Mouse (Mus musculus) neural tube, embryonic 11.5 days (tissue): Measurements from ENCODE around the gene Gpr108. TPM values are rescaled to one million over a fixed set of nuclear protein-coding genes. Genes with fewer than 3 reads are reported as not detected.
"Not testable (repeated sequence)": the region's sequence is repeated elsewhere in the genome, so short reads cannot be mapped to it uniquely, and the experiment has no call there.

Experiments
- ATAC-seq: fragments of 200-750 bp; cut with Nextera tagmentation; 2 replicates; pipeline ENCODE4 v1.8.0; 2017; ENCODE audit warnings: moderate number of reproducible peaks, mild to moderate bottlenecking, moderate TSS enrichment, moderate library complexity; ENCODE audit not compliant: insufficient read depth, low FRiP score, low TSS enrichment
- DNase-seq: peaks from one replicate; pipeline ENCODE4 v3.0.0-alpha.2; 2015; ENCODE audit warnings: low spot score
- H3K27ac ChIP-seq: fragments of 300-500 bp; sonication (generic); 2 replicates; pipeline ENCODE4 v1.5.1; 2014; ENCODE audit warnings: low read depth, mild to moderate bottlenecking, low read length
- H3K27me3 ChIP-seq: fragments of 300-500 bp; sonication (generic); 2 replicates; pipeline ENCODE4 v1.6.1; 2014; ENCODE audit warnings: mild to moderate bottlenecking, low read length, mixed read lengths; ENCODE audit not compliant: control insufficient read depth, insufficient read depth
- H3K36me3 ChIP-seq: fragments of 300-500 bp; sonication (generic); 2 replicates; pipeline ENCODE4 v1.6.1; 2014; ENCODE audit warnings: mild to moderate bottlenecking, low read length, moderate library complexity, mixed read lengths; ENCODE audit not compliant: control insufficient read depth, insufficient read depth
- H3K4me1 ChIP-seq: fragments of 300-500 bp; sonication (generic); 2 replicates; pipeline ENCODE4 v1.6.1; 2014; ENCODE audit warnings: low read length, mixed read lengths; ENCODE audit not compliant: control insufficient read depth, insufficient read depth
- H3K4me2 ChIP-seq: fragments of 300-500 bp; sonication (generic); 2 replicates; pipeline ENCODE4 v1.6.1; 2014; ENCODE audit warnings: low read depth, mild to moderate bottlenecking, moderate library complexity
- H3K4me3 ChIP-seq: fragments of 300-500 bp; sonication (generic); 2 replicates; pipeline ENCODE4 v1.5.1; 2014; ENCODE audit warnings: low read depth, low read length
- H3K9ac ChIP-seq: fragments of 300-500 bp; sonication (generic); 2 replicates; pipeline ENCODE4 v1.6.1; 2014; ENCODE audit warnings: mild to moderate bottlenecking, low read length
- H3K9me3 ChIP-seq: fragments of 300-500 bp; sonication (generic); 2 replicates; pipeline ENCODE4 v1.6.1; 2016; ENCODE audit warnings: low read length; ENCODE audit not compliant: control insufficient read depth
- WGBS: fragments of 180-500 bp; shearing (Covaris S2); extraction: QIAGEN DNeasy Blood & Tissue Kit; methylation state at CpG from one replicate; pipeline ENCODE4 v1.1.7; 2014; 5-methylcytosine and 5-hydroxymethylcytosine counted together
- polyA plus RNA-seq: library from polyadenylated mRNA; unstranded; fragments of >200 nt; fragmentation: Nextera tagmentation; extraction: Ambion mirVana; gene quantifications from 2 replicates; pipeline ENCODE4 v1.2.1, GENCODE M21; 2014

Gpr108 gene
- polyA plus RNA-seq, 1 experiment from 2014 or later = 29.1 TPM

DNA sequence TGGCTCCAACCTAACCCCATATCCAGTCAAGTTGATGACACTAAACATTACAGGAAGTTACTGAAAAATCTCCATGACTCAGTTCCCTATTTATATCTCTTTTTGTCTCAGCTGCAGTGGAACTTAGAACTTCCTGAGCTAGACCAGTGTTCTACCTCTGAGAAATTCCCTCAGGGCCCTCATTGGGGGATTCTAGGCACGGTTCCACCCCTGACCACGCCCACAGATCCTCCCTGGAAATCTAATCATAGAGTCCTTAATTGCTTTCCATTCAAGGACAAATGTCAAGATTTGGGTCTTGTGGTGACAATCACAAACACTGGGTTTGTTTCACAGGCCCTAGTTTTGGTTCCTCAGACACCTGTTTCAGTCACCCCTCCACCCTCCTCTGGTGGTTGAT lies 36.8 kb upstream of the Gpr108 start:
- H3K27me3 ChIP-seq = no peaks in the 10 kb centered on the region
- H3K9ac ChIP-seq = no peak overlapping the region
- 70% methylated on average over 2 of the region's 2 CpGs for WGBS
- no peak overlapping the region for H3K27ac ChIP-seq
- no peak overlapping the region for H3K4me3 ChIP-seq
- ATAC-seq (no peak), DNase-seq (no peak)
- H3K4me2 ChIP-seq = no peak overlapping the region
- no peaks in the 10 kb centered on the region for H3K4me1 ChIP-seq
- H3K9me3 ChIP-seq = no peaks in the 10 kb centered on the region
- H3K36me3 ChIP-seq = no peaks in the 10 kb centered on the region

DNA sequence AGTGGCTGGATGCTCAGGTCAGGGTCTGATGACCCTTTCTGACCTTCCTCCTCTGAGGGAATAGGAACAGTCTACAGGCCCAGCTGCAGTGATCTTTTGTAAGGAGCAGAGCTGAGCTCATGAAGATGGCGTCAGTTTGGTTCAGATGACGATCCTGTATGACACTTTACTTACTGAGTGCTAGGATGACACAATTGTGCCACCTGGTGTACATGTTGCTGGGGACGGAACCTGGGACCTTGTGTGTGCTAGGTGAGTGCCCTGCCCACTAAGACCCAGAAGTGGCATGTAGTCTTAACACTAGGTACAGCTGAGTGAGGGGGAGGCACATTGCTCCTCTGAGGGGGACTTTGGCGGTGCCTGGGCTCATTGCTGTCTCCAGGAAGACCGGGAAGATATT lies 35.7 kb upstream of the Gpr108 start:
- H3K9me3 ChIP-seq = no peaks in the 10 kb centered on the region
- 77% methylated on average over 5 of the region's 5 CpGs for WGBS
- H3K36me3 ChIP-seq = no peaks in the 10 kb centered on the region
- H3K4me2 ChIP-seq = no peak overlapping the region
- no peak for ATAC-seq
- no peak overlapping the region for H3K4me3 ChIP-seq
- no peak overlapping the region for H3K27ac ChIP-seq
- H3K27me3 ChIP-seq = no peaks in the 10 kb centered on the region; the same call in 1 of the 2 replicates
- no peak overlapping the region for H3K9ac ChIP-seq
- no peak for DNase-seq
- H3K4me1 ChIP-seq = no peaks in the 10 kb centered on the region

DNA sequence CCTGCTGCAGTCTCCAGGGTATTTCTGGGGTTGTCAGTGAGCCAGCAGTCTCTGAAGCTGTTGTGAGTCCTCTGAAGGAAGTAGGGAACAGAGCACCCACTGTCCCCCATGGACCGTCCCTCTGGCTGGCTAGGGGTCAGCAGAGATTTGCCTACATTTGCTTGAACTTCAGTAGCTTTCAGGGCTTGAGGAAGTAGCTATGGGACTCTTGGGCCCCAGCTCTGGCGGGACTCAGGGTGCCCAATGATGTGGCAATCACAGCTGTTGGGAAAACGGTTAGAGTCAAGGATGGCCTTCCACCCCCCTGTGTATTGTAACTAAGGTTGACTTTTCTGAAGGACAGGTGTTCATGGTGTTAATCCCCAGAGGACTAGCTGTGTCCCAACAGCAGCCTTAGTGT lies 32.2 kb upstream of the Gpr108 start:
- no peak overlapping the region for H3K4me2 ChIP-seq
- no peak for DNase-seq
- 81% methylated on average over 3 of the region's 3 CpGs for WGBS
- no peak for ATAC-seq
- H3K27ac ChIP-seq = no peak overlapping the region
- 0 out of 2 replicates have a peak, but pooled peaks cover 5% of the 10 kb centered on the region for H3K4me1 ChIP-seq
- H3K36me3 ChIP-seq = no peaks in the 10 kb centered on the region
- no peak overlapping the region for H3K4me3 ChIP-seq
- H3K27me3 ChIP-seq = peaks cover 9% of the 10 kb centered on the region
- H3K9me3 ChIP-seq = no peaks in the 10 kb centered on the region
- no peak overlapping the region for H3K9ac ChIP-seq

DNA sequence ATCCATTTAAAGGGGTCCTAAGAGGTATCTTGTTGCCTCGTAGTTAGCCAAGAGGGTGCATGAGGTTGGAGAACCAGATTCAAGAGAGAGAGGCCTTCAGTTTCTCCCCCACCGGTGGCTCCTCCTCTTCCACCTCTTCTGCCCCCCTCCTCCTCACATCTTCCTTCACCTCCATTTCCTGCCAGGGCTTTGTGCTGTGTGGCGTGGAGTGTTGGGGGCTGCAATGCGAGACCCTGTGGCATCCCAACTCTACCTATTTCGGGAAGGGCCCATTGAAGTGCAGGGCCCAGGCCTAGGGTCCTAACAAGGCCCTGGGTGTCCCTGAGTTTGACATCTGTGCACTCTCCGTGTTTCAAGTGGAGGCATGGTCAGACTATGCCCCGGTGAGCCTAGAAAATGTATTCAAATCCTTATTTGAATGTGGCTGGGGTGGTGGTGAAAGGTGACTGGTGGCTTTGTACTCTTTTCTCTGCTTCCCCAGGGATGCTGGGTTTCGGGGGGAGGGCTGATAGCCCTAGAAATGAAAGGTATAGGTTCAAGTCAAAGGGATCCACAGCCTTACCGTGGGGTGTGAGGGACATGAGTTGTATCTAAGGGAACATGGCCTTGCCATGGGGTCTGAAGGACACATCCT lies 31.5 kb upstream of the Gpr108 start:
- Histone ChIP-seq H3K4me1 (0 out of 2 replicates have a peak, but pooled peaks cover 5% of the 10 kb centered on the region), H3K27me3 (peaks cover 16% of the 10 kb centered on the region), H3K27ac (no peak overlapping the region), H3K4me3 (no peak overlapping the region), H3K9ac (no peak overlapping the region), H3K36me3 (no peaks in the 10 kb centered on the region), H3K4me2 (no peak overlapping the region), H3K9me3 (no peaks in the 10 kb centered on the region)
- ATAC-seq (no peak), DNase-seq (no peak)
- 65% methylated on average over 9 of the region's 9 CpGs for WGBS

DNA sequence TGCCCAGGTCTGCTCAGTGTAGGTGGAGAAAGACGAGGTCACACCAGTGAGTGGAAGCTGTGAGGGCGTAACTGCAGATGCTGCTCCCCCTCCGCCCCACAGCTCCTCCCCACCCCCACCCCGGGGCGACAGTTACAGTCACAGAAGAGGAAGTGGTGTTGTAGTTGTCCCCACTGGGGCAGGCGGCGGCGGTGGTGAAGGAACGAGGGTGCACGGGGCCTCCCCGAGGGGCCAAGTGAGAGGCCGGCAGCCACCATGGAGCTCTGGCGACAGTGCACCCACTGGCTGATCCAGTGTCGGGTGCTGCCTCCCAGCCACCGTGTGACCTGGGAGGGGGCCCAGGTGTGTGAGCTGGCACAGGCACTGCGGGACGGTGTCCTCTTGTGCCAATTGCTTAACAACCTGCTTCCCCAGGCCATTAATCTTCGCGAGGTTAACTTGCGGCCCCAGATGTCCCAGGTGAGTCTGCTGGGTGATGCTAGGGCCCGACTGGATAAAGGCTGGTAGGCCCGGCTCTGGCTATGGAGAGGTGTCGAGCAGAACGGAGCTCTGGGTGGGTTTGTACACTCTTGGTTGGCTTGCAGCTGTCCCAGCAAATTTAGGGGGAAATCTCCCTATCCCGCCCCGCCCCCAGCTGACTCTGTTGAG lies 30.8 kb upstream of the Gpr108 start, which contains the start of gene Vav1:
TSS of gene Vav1 (plus strand) at position 158 of the 648 bp plus-strand sequence.
- no peak for ATAC-seq
- H3K4me3 ChIP-seq = no peak within 1 kb of the TSS

DNA sequence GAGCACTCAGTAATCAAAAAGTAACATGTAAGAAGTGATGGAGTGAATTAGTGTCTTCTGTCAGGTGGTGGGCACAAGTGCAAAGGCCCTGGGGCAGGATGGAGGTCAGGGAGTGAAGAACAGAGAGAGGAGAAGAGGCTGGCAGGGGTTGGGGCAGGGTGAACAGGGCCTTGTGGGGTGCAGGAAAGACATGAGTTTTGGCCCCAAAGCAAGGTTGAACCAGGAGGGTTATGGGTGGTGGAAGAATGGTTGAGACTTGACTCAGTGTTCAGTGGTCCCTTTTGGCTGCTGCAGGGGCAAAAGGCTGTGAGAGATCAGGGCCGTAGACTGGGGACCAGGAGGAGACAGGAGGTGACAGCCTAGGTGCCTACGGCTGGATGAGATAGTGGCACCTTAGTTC lies 30.3 kb upstream of the Gpr108 start:
- Histone ChIP-seq H3K9ac (no peak overlapping the region), H3K27ac (no peak overlapping the region), H3K4me2 (no peak overlapping the region), H3K27me3 (peaks cover 27% of the 10 kb centered on the region), H3K4me1 (0 out of 2 replicates have a peak, but pooled peaks cover 5% of the 10 kb centered on the region), H3K36me3 (no peaks in the 10 kb centered on the region), H3K9me3 (no peaks in the 10 kb centered on the region), H3K4me3 (no peak overlapping the region)
- DNase-seq = no peak
- ATAC-seq = no peak
- WGBS = 86% methylated on average over 2 of the region's 2 CpGs

More for the DNA sequence above, 30.8 kb upstream of the Gpr108 start, which contains the start of gene Vav1:
- no peak within 1 kb of the TSS for H3K9ac ChIP-seq
- H3K27me3 ChIP-seq = peaks cover 22% of the 10 kb centered on the region
- H3K4me2 ChIP-seq = no peak within 1 kb of the TSS
- H3K4me1 ChIP-seq = 0 out of 2 replicates have a peak, but pooled peaks cover 5% of the 10 kb centered on the region
- H3K36me3 ChIP-seq = no peaks in the 10 kb centered on the region
- WGBS = 69% methylated on average over 26 of the region's 26 CpGs
- H3K9me3 ChIP-seq = no peaks in the 10 kb centered on the region
- no peak within 1 kb of the TSS for H3K27ac ChIP-seq
- DNase-seq = no peak

DNA sequence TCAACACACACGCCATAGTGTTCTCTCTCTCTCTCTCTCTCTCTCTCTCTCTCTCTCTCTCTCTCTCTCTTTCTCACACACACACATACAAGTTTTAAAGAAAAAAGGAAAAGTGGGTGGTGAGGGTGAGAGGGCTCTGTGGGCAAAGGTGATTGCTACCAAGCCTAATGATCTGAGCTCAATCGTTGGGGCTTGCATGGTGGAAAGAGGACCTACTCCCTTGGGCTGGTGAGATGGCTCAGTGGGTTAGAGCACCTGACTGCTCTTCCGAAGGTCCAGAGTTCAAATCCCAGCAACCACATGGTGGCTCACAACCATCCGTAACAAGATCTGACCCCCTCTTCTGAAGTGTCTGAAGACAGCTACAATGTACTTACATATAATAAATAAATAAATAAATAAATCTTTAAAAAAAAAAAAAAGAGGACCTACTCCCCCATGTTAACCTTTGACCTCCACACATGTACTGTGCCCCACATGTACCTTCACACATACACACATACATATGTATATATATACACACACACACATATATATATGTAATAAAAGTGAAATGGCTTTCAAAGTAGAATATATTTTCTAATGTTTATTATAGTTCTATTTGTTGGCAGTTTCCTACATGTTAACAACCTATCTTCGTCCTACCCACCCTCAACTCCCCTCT lies 29.5 kb upstream of the Gpr108 start:
- H3K36me3 ChIP-seq, H3K9me3 ChIP-seq, DNase-seq, H3K27ac ChIP-seq, H3K9ac ChIP-seq, H3K4me1 ChIP-seq, ATAC-seq, H3K4me2 ChIP-seq, H3K4me3 ChIP-seq: not testable (repeated sequence)
- 82% methylated on average over 4 of the region's 5 CpGs for WGBS
- H3K27me3 ChIP-seq = peaks cover 28% of the 10 kb centered on the region

DNA sequence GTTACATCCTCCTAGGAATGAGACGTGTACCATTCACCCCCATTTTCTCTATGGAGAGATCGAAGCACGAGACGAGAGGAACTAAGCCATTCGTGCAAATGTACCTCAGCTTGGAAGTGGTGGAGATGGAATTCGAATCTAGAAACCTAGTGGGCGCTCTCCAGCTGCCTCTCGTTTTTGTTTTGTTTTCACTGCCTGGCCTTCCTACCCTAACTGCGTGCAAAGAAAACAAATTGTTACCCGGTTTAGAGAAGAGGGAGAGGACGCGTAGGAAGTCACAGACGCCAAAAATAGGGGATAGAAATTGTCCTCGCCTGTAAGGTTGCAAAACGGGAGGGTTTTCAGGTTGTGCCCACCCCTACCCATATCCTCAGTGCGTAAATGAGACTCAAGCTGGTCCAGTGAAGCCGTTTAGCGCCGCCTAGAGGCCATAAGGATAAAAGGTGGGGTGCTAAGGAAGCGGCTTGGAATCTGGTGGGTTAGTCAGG lies 28.4 kb upstream of the Gpr108 start:
- Histone ChIP-seq H3K27me3 (peaks cover 28% of the 10 kb centered on the region), H3K27ac (no peak overlapping the region), H3K9ac (peak overlapping the region; percentile 27; the same call in 1 of the 2 replicates)

More for the DNA sequence above, 28.4 kb upstream of the Gpr108 start:
- H3K4me1 ChIP-seq = 0 out of 2 replicates have a peak, but pooled peaks cover 5% of the 10 kb centered on the region
- peak overlapping the region; percentile 37 for H3K4me3 ChIP-seq
- ATAC-seq = peak; percentile 70
- WGBS = under 1% methylated on average over 20 of the region's 20 CpGs
- H3K4me2 ChIP-seq = peak overlapping the region; percentile 54
- peak; percentile 87 for DNase-seq
- H3K9me3 ChIP-seq = no peaks in the 10 kb centered on the region
- no peaks in the 10 kb centered on the region for H3K36me3 ChIP-seq
